Mouse (Mus musculus) common myeloid progenitor, adult 5-6 weeks (primary cell): ENCODE results near the gene Vmn1r40. TPM values are rescaled to one million over a fixed set of nuclear protein-coding genes. Genes with fewer than 3 reads are reported as not detected.

Experiments used
- ATAC-seq: replicated peaks from 2 replicates; pipeline ENCODE4 v1.8.0; 2016; ENCODE audit warnings: low read depth, mild to moderate bottlenecking, moderate TSS enrichment, inconsistent platforms; ENCODE audit not compliant: poor library complexity, severe bottlenecking
- total RNA-seq: library from RNA; stranded (forward); fragments of 200-1000, 187-1606 nt; gene quantifications from 2 replicates; pipeline ENCODE4 v1.2.3, GENCODE M21; 2017

The Vmn1r40 gene
- total RNA-seq = not detected in 2 replicates

DNA sequence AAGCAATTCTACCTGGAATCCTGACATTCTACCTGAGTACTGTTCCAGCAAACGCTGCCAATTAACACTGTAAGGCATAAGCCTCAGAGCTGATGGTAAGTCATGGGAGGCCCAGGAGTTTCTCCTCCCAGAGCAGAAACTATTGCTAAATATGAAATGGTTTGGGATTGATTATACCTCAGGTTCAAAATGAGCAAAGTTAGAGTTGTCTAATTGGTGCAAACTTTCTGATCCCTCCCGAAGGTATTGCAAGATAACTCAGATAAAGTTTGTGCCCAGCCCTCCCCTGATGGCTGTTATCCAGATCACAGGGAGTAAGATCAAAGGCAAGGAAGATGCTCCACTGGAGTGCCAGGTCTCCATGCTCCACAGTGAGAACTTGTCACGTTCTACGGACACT is at the start of gene Vmn1r40:
TSS of gene Vmn1r40 (plus strand) at position 301 of the 400 bp plus-strand sequence.
- ATAC-seq = no peak

DNA sequence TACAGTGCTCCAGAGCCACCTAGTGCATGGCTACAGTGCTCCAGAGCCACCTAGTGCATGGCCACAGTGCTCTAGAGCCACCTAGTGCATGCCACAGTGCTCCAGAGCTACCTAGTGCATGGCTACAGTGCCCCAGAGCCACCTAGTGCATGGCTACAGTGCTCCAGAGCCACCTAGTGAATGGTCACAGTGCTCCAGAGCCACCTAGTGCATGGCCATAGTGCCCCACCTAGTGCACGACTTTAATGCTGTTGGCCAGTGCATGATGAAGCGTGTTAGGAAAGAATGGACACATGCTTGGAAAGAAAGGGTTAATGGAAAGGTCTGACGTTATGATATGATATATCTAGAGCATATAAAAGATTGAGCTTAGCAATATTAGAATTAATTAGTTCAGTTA is 49.0 kb upstream of the Vmn1r40 start:
- no peak for ATAC-seq

DNA sequence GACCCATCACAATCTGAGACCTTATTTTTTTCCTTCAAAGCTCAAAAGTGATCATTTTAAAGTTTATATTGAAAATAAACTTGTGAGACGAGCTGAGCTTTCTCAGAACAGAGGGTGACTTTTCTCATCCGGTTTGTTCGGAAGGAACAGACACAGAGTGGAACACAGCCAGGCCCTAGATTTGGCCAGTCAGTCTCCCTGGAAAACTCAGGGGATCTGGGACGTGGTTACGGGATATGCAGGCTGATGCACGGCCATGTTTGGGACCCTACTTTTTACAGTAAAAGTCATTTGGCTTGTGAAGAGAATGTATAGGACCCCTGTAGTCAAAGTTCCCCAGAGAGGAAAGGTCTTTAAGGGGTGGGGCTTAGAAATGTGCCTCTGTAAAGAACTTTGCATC is 48.4 kb upstream of the Vmn1r40 start:
- ATAC-seq = no peak

GRCm38 (mm10) chr6:89659692-89660423 is 47.5 kb upstream of the Vmn1r40 start:
- ATAC-seq = peak; percentile 74

- no peak for ATAC-seq
Observed at GRCm38 (mm10) chr6:89660490-89660889, 46.9 kb upstream of the Vmn1r40 start.

DNA sequence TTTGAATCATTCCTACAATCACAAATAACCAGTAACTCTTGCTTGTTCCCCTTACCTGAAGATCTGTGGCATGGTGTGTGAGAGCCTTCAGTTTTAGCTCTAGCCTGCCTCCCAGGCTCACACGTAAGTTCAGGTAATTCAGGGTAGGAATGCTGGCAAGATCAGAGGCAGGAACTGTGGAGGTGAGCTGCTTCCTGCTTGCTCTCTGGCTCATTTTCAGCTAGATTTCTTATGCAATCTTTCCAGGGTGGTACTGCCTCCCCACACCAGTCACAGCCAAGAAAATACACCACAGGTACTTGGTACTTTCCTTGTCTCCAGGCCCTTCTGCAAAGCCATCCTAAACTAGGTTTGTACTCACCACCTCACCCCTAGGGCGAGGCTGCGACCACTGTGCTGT is 44.8 kb upstream of the Vmn1r40 start:
- no peak for ATAC-seq

GRCm38 (mm10) chr6:89665155-89665554 is 42.2 kb upstream of the Vmn1r40 start:
- ATAC-seq = no peak

DNA sequence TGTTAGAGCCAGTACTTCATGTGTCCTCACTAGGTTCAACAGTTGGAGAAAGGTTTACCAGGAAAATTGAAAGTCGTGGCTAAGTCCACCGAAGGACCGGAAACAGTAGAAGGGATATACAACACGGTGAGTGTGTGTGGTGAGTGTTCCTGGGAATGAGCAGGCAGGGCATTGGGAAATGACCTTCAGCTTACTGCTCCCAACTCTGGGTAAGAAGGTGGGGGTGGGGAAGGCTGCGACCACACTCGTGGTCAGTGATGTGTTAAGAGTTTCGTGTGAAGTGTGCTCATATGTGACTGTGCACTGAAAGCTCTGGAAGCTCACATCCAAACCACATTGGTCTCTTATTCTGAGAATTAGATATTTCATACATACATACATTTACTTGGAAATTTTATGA is 41.7 kb upstream of the Vmn1r40 start:
- ATAC-seq = no peak

DNA sequence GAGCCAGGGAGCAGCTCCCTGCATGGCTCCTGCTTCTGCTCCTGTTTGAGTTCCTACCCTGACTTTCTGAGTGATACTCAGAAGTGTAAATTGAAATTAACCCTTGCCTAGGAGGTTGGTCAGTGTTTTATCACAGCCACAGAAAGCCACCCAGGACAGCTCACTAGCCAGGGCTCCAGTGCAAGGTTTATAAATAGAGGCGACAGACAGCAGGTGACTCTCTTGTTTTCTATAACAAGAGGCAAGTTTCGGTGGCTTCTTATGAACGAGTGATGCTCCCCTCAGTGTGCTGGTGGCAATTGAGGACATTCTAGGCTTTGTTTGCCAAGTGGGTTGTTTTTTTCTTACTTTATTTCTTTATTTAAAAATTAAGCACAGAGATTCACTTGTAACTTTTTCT is 40.4 kb upstream of the Vmn1r40 start:
- no peak for ATAC-seq

- no peak for ATAC-seq
Observed at GRCm38 (mm10) chr6:89669556-89669955, 37.8 kb upstream of the Vmn1r40 start.

- ATAC-seq = no peak
Observed at GRCm38 (mm10) chr6:89671431-89671830, 35.9 kb upstream of the Vmn1r40 start.

DNA sequence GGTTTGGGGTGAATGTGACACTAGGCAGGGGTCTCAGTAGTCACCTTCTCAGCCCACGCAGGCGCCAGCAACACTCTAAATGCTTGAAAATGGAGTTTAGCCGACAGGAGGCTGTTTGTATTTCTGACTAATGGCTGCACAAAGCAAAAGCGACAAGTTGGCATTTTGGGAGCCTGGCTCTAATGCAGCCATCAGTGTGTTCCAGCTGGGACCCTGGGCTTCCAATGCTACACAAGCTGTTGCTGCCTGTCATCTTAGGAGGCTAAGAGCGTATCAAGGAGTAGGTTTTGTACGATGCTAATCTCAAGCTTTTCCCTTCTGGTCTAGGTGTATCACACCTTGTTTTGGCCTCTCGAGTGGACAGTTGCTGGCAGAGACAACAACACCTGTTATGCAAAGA is 34.7 kb upstream of the Vmn1r40 start:
- ATAC-seq = no peak

- ATAC-seq = no peak
Observed at GRCm38 (mm10) chr6:89673135-89673780, 34.1 kb upstream of the Vmn1r40 start.

- no peak for ATAC-seq
Observed at GRCm38 (mm10) chr6:89678522-89678921, 28.8 kb upstream of the Vmn1r40 start.

- peak; percentile 92 for ATAC-seq
Observed at GRCm38 (mm10) chr6:89679291-89679835, 28.0 kb upstream of the Vmn1r40 start.

DNA sequence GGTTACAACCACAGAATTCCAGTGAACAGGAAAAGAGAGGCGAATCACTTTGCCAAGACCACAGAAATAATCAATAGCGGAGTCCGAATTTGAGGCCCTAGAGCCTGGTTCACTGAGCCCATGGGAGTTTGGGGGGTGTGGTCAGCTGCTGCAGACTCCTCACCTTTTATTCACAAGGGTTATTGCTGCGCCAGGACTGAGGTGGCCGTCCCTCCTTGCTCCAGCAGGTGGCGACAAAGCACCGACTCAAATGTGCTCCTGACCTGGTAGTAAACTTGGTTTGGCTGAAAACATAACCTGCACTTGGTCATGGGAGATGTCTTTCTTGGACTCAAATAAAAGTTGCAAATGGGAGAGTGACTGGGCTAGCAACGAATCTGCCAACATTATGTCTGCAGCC is 27.2 kb upstream of the Vmn1r40 start:
- peak; percentile 93 for ATAC-seq

DNA sequence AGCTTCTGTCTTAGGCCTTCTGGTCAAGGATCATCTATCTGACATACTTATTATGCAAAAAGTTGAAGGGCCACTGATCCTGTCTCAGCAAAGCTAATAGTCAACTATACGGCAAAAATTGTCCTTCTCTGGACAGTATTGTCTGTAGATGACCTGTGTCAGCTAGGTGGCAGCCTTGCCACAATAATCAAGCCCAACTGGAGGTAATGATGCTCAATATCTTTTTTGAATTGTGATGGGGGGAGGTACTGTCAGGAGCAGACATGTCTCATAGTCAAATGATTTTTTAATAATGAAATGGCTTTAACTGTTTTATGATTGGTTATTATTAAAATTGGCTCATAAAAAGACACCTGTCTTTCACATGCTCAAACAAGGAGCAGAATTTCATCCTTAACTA is 23.1 kb upstream of the Vmn1r40 start:
- no peak for ATAC-seq

- ATAC-seq = no peak
Observed at GRCm38 (mm10) chr6:89687100-89687499, 20.2 kb upstream of the Vmn1r40 start.

GRCm38 (mm10) chr6:89706624-89707023 is 716 bp upstream of the Vmn1r40 start:
- ATAC-seq = no peak

DNA sequence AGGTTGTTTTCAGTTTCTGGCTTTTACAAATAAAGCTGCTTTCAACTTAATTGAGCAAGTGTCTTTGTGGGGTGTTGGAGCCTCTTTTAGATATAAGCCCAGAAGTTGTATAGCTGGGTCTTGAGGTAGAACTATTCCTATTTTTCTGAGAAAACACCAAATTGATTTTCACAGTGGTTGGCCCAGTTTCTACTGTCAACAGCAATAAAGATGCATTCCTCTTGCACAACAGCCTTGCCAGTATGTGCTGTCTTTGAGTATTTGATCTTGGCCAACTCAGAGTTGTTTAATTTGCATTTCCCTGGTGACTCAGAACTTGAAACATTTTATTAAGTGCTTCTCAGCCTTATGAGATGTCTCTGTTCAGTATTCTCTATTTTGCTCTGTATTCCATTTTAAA is 10.7 kb downstream of the Vmn1r40 start:
- no peak for ATAC-seq

DNA sequence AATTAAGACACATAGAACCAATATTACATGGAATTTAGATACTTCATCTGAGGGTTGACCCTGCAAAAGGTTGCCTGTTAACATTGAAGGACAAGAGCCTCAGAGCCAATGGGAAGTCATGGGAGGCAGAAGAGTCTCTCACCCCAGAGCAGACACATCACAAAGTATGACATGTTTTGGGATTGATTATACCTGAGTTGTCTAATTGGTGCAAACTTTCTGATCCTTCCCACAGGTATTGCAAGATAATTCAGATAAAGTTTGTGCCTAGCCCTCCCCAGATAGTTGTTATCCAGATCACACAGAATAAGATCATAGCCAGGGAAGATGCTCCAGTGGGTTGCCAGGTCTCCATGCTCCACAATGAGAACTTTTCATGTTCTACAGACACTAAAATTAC is 33.1 kb downstream of the Vmn1r40 start, which contains the start of gene Vmn1r41:
TSS of gene Vmn1r41 (plus strand) at position 301 of the 400 bp plus-strand sequence.
- no peak for ATAC-seq
